In the genomic region with DNA sequence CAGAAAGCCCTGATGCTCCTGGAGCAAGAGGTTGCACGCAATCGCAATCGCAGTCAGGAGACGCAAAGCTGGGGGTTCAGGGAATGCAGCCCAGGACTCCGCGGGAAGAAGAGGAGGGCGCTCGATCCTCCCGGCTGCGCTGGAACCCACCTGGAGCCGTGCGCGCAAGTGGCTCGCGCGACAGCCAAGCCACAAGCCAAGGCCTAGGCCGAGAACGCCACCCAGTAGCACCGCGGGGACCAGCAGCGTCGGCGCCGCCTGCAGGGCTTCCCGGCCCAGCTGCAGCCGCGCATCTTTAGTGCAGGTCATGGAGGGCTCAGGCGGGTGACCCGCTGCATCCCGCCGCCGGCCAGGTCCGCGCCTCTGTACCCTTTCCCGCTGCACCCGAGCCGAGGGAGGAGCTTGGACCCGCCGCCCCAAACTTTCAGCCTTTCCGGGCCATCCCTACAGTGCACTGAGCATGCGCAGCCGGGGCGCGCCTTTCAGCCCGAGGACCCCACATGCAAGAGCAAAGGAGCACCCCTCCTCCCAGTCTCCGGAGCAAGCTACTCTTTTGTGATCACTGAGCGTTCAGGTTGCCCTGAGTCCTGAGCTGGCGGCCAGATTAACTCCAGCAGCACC, we compare ENCODE assay signal across 8 mouse cellular contexts. TPM values are rescaled to one million over a fixed set of nuclear protein-coding genes. Genes with fewer than 3 reads are reported as not detected.
DNase-seq lines count a peak whose midpoint lies in the region; ATAC-seq and TF ChIP-seq lines count a peak whose summit lies in the region.

A gene (minus strand): TSS at position 410 of the 621 bp plus-strand sequence.

- H3K27me3 ChIP-seq in forebrain, embryonic 10.5 days (ENCODE audit: poor library complexity, severe bottlenecking) = peaks cover 8% of the 10 kb centered on the region
- peaks cover 9% of the 10 kb centered on the region; the same call in 1 of the 2 replicates for H3K27me3 ChIP-seq in heart, embryonic 14.5 days (ENCODE audit: control insufficient read depth, insufficient read depth, low read length)
- no peaks in the 10 kb centered on the region for H3K27me3 ChIP-seq in kidney, postnatal 0 days (ENCODE audit: insufficient read depth, low read length)

- H3K9ac ChIP-seq in heart, embryonic 14.5 days (ENCODE audit: low read length) = peak within 1 kb of the TSS; percentile 75
- H3K9ac ChIP-seq in kidney, postnatal 0 days (ENCODE audit: low read depth, low read length) = peak within 1 kb of the TSS; percentile 76

- no peak for ATAC-seq in heart, embryonic 14.5 days (ENCODE audit: insufficient number of reproducible peaks, insufficient read depth, low FRiP score, low read depth)
- ATAC-seq in kidney, postnatal 0 days (replicated peaks; ENCODE audit: low FRiP score, low read depth) = peak; percentile 33

- peak within 1 kb of the TSS; percentile 92 for H3K27ac ChIP-seq in forebrain, embryonic 10.5 days
- no peak within 1 kb of the TSS for H3K27ac ChIP-seq in heart, embryonic 14.5 days (replicated peaks in 1 of 2; ENCODE audit: control insufficient read depth in 1 of 2, insufficient read depth in 1 of 2, low read depth in 2 of 2, low read length in 2 of 2)
- no peak within 1 kb of the TSS for H3K27ac ChIP-seq in kidney, postnatal 0 days

- no peaks in the 10 kb centered on the region for H3K9me3 ChIP-seq in forebrain, embryonic 10.5 days
- no peaks in the 10 kb centered on the region for H3K9me3 ChIP-seq in heart, embryonic 14.5 days (ENCODE audit: control insufficient read depth, low read length)
- no peaks in the 10 kb centered on the region for H3K9me3 ChIP-seq in kidney, postnatal 0 days (replicated peaks; ENCODE audit: low read length)

- peaks cover 66% of the 10 kb centered on the region for H3K4me1 ChIP-seq in forebrain, embryonic 10.5 days
- peaks cover 16 to 24% of the 10 kb centered on the region in 2 experiments for H3K4me1 ChIP-seq in heart, embryonic 14.5 days (ENCODE audit: control insufficient read depth in 2 of 2, insufficient read depth in 2 of 2, low read length in 2 of 2)
- H3K4me1 ChIP-seq in kidney, postnatal 0 days (replicated peaks; ENCODE audit: insufficient read depth, low read length) = peaks cover 34% of the 10 kb centered on the region

- no peak for TF ChIP-seq CTCF in kidney, postnatal 0 days (IDR thresholded peaks at IDR 0.05; ENCODE audit: low read depth)

- peak within 1 kb of the TSS; percentile 97 for H3K4me2 ChIP-seq in heart, embryonic 14.5 days (ENCODE audit: low read length)
- peak within 1 kb of the TSS; percentile 89 for H3K4me2 ChIP-seq in kidney, postnatal 0 days (ENCODE audit: low read length)

- peak; percentile 81 for DNase-seq in 3T3-L1 (ENCODE audit: low read depth, low spot score)
- peak; percentile 75 for DNase-seq in adrenal gland, postnatal 10 days
- peak; percentile 85 for DNase-seq in forebrain, embryonic 10.5 days (ENCODE audit: extremely low spot score, low spot score)
- peak; percentile 82 for DNase-seq in kidney, postnatal 0 days (ENCODE audit: low spot score)
- peak; percentile 47 to 54 for DNase-seq in lung, adult 18-20 months
- DNase-seq in ovary, postnatal 14 days (ENCODE audit: low spot score) = peak; percentile 62
- DNase-seq in spleen, postnatal 36 days (ENCODE audit: low spot score in 2 of 2) = no peak

- peaks cover 30% of the 10 kb centered on the region for H3K36me3 ChIP-seq in forebrain, embryonic 10.5 days (replicated peaks)
- H3K36me3 ChIP-seq in heart, embryonic 14.5 days (ENCODE audit: control insufficient read depth, insufficient read depth, low read length) = no peaks in the 10 kb centered on the region
- H3K36me3 ChIP-seq in kidney, postnatal 0 days (ENCODE audit: insufficient read depth, low read length) = no peaks in the 10 kb centered on the region

- H3K4me3 ChIP-seq in forebrain, embryonic 10.5 days = peak within 1 kb of the TSS; percentile 78
- H3K4me3 ChIP-seq in heart, embryonic 14.5 days (ENCODE audit: control insufficient read depth in 1 of 2, insufficient read depth in 1 of 2, low read depth in 1 of 2, low read length in 2 of 2) = peak within 1 kb of the TSS; percentile 70 to 73
- H3K4me3 ChIP-seq in kidney, postnatal 0 days (replicated peaks; ENCODE audit: low read depth, low read length) = peak within 1 kb of the TSS; percentile 64

- under 1% methylated on average over 48 of the region's 48 CpGs for WGBS in forebrain, embryonic 10.5 days
- whole genome bisulfite sequencing in heart, embryonic 14.5 days = under 1% methylated on average over 39 of the region's 48 CpGs
- under 1% methylated on average over 48 of the region's 48 CpGs for WGBS in kidney, postnatal 0 days

RNA-seq across cellular contexts. Expression of the gene that starts here (rescaled TPM):
- 10 to 100 TPM; 10.3 to 16.0 TPM for total RNA-seq in adrenal gland, postnatal 10 days (2021)
- polyA plus RNA-seq in forebrain, embryonic 10.5 days (2016; fragmentation: Nextera tagmentation; extraction: Ambion mirVana) = 28.8 and 31.5 TPM in 2 replicates
- 2.9 and 3.7 TPM in 2 replicates for polyA plus RNA-seq in heart, embryonic 14.5 days (2014; fragmentation: Nextera tagmentation; extraction: Ambion mirVana)
- 13.8 and 15.9 TPM in 2 replicates for polyA plus RNA-seq in kidney, postnatal 0 days (2015; fragmentation: Nextera tagmentation; extraction: Ambion mirVana)

Comparison
In these comparisons a context has a peak if more than half of its experiments do, and no peak if none do; other contexts are left out.
1. DNase-seq: peak in 3T3-L1 (single experiment), adrenal gland, postnatal 10 days (single experiment), forebrain, embryonic 10.5 days (single experiment), kidney, postnatal 0 days (single experiment), lung, adult 18-20 months (2 of 2) and ovary, postnatal 14 days (single experiment); none in spleen, postnatal 36 days (0 of 2).
2. Peak in every context shown above with its lines, with median percentiles within 50 percentile points of each other: H3K4me3 ChIP-seq.